Mouse (Mus musculus): ENCODE results near the gene Cryl1.

DNA sequence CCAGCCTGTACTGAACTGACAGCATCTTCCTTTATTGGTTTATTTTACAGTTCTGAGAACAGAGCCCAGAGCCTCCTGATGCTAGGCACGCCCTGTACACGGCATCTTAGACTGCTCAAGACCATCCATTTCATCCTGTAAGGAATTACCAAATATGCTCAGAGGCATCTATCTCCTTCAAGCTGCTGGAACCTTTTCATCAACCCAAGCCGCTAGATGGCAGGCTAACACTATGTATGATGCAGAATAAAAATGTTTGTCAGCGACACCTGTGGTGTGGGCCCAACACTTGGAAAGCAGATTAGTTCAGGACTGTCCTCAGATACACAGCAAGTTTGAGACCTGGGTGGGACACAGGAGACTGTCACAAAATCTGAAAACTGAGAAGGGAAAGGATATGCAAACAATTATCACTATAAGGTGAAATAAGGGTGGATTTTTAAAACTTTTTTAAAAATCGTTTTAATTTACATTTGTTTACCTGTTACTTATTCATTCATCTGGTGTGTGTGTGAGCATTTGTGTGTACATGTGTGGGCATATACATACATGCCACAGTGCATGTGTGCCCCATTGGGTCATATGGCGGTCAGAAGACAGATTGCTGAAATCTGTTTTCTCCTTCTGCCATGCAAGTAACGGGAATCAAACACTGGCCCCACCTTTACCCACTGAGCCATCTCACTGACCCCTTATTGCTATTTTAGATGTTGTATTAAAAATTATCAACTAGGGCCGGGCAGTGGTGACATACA, 25.8 kb downstream of the Cryl1 start:
- TF ChIP-seq CTCF (IDR thresholded peaks at IDR 0.05; ENCODE audit: insufficient read depth, low read depth, low read length), result no peak
- TF ChIP-seq POLR2A (IDR thresholded peaks at IDR 0.05; ENCODE audit: insufficient read depth, low read depth, low read length), result no peak

Data from olfactory bulb, adult 2 months (tissue).